Mouse (Mus musculus) heart, adult 2 months (tissue): Measurements from ENCODE around the gene Grifin.

Source experiments
- CTCF ChIP-seq: fragments of 200-600 bp; IDR thresholded peaks from 2 replicates; pipeline ENCODE4 v1.8.1; 2022; ENCODE audit warnings: antibody characterized with exemption, mild to moderate bottlenecking, moderate library complexity
- EP300 ChIP-seq: fragments of 200-500 bp; IDR thresholded peaks from 2 replicates; pipeline ENCODE4 v1.6.1; 2011; ENCODE audit warnings: low read depth, low read length, control low read depth; ENCODE audit not compliant: insufficient read depth

- TF ChIP-seq CTCF (no peak), EP300 (no peak)
Measured at GRCm38 (mm10) chr5:140564896-140565295, at the start of gene Grifin.
